Mouse (Mus musculus): ENCODE results near the gene Prss46.

The Prss46 gene

GRCm38 (mm10) chr9:110849162-110849561 lies 4.9 kb downstream of the Prss46 start:
- CTCF ChIA-PET: interaction anchor here in 2 of 4 experiments (0.7 to 1.0 kb wide), 3 partner anchors 68 to 148 kb away, joined by 3 to 7 read pairs (median 3); no protein-coding TSS in a partner anchor
- POLR2A ChIA-PET: interaction anchor here in 2 of 4 experiments (0.5 to 0.6 kb wide), 2 partner anchors 15 to 147 kb away, joined by 3 read pairs; no protein-coding TSS in a partner anchor

- POLR2A ChIA-PET: interaction anchor here in 2 of 4 experiments (0.8 to 2.2 kb wide), 5 partner anchors 9 to 190 kb away, joined by 3 to 5 read pairs (median 3); partner anchors contain the start of genes Als2cl (in 1 of the 2) and Tmie (in 1 of the 2)
- CTCF ChIA-PET: interaction anchor here in 2 of 4 experiments (0.6 to 1.4 kb wide), 3 partner anchors 15 to 442 kb away, joined by 3 to 5 read pairs (median 3); no protein-coding TSS in a partner anchor
Measured at GRCm38 (mm10) chr9:110855903-110856302, 11.6 kb downstream of the Prss46 start.

DNA sequence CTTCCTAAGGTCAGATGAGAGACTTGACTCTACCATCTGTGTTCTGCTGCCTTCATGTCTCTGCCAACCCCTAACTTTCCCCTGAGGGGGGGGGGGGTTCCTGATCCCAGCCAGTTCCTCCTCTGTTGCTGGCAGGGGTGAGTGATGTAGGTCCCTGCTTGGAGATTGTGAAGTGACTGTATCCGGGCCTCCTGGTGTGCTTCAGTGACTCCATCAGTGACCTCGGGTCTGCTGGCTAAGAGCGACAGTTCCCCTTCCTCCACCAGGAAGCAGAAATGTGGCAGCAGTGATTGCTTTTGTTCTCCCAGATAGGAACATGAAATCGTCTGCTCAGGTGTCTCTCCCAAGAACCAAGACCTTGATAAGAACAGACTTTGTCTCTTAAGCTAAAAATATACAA lies 12.6 kb downstream of the Prss46 start:
- POLR2A ChIA-PET: interaction anchor here in 2 of 4 experiments (0.6 to 2.2 kb wide), 5 partner anchors 8 to 191 kb away, joined by 3 to 5 read pairs (median 5); no protein-coding TSS in a partner anchor
- CTCF ChIA-PET: interaction anchor here in 3 of 4 experiments (0.6 to 2.7 kb wide), 8 partner anchors 12 to 957 kb away, joined by 3 to 9 read pairs (median 5); partner anchors contain the start of genes Als2cl (in 1 of the 3) and Tmie (in 1 of the 3)

DNA sequence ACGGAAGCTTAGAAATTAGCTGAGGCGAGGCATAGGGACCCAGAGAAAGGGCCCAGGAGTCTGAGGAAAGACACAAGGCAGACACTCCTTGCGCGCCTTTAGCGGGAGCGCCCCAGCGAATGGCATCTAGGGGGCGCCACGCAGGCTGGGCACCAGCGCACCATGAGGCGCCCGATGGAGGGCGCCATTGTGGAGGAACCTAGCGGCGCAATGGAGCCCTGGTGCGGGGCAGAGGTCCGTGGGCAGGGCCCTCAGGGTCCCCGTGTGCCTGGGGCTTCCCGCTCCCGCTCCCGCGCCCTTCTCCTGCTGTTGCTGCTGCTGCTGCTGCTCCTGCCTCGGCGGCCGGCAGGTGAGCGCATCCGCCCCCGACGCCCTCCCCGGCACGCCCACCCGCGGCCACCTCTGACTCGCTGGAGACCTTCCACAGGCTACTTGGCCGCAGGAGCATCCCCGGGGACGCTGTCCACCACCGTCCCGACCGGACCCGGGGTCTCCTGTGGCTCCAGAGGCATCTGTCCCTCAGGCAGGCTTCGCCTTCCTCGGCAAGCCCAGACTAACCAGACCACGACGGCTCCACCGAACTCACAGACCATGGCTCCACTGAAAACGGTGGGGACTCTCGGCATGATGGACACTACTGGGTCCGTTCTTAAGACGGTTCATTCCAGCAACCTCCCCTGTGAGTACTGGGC lies 13.6 kb downstream of the Prss46 start, which contains the start of gene Prss50:
Gene Prss50 (plus strand): TSS at position 187 of the 692 bp plus-strand sequence.
- POLR2A ChIA-PET: no interaction called here
- CTCF ChIA-PET: interaction anchor here in 3 of 4 experiments (0.6 to 2.7 kb wide), 5 partner anchors 11 to 22 kb away, joined by 3 to 9 read pairs (median 5); partner anchors contain the start of genes Als2cl (in 1 of the 3) and Tmie (in 1 of the 3)

GRCm38 (mm10) chr9:110858523-110858922 lies 14.2 kb downstream of the Prss46 start:
- POLR2A ChIA-PET: interaction anchor here in 2 of 4 experiments (1.4 kb wide), 2 partner anchors 11 to 15 kb away, joined by 3 to 4 read pairs; no protein-coding TSS in a partner anchor
- CTCF ChIA-PET: interaction anchor here in 2 of 4 experiments (0.6 to 2.7 kb wide), 5 partner anchors 11 to 139 kb away, joined by 3 to 9 read pairs (median 3); no protein-coding TSS in a partner anchor

- POLR2A ChIA-PET: interaction anchor here (0.5 to 1.4 kb wide), 4 partner anchors 10 to 505 kb away, joined by 3 to 7 read pairs (median 4); no protein-coding TSS in a partner anchor
- CTCF ChIA-PET: interaction anchor here in 3 of 4 experiments (0.6 to 2.7 kb wide), 7 partner anchors 10 to 144 kb away, joined by 3 to 9 read pairs (median 3); no protein-coding TSS in a partner anchor
Measured at GRCm38 (mm10) chr9:110858967-110859596, 14.8 kb downstream of the Prss46 start.

GRCm38 (mm10) chr9:110871030-110871429 lies 26.7 kb downstream of the Prss46 start:
- ChIA-PET POLR2A (interaction anchor here in 3 of 4 experiments (0.6 to 1.5 kb wide), 8 partner anchors 9 to 246 kb away, joined by 3 to 7 read pairs (median 3); partner anchors contain the start of genes Tmie (in 3 of the 3) and Als2cl (in 2 of the 3)), CTCF (interaction anchor here (0.5 to 1.7 kb wide), 66 partner anchors 8 to 470 kb away, joined by 3 to 25 read pairs (median 4); partner anchors contain the start of genes Als2cl (in 4 of the 4), Tmie (in 3 of the 4), Epm2aip1 (in 1 of the 4) and Mlh1 (in 1 of the 4))

GRCm38 (mm10) chr9:110873681-110874659 lies 29.7 kb downstream of the Prss46 start:
- ChIA-PET CTCF (interaction anchor here (0.5 to 2.2 kb wide), 16 partner anchors 8 to 239 kb away, joined by 3 to 8 read pairs (median 3); partner anchors contain the start of gene Prss50 (in 1 of the 4)), POLR2A (interaction anchor here (0.7 to 1.6 kb wide), 10 partner anchors 10 to 549 kb away, joined by 3 to 6 read pairs (median 4); partner anchors contain the start of genes Lrrc2 (in 1 of the 4), Ptpn23 (in 1 of the 4) and Tdgf1 (in 1 of the 4))

DNA sequence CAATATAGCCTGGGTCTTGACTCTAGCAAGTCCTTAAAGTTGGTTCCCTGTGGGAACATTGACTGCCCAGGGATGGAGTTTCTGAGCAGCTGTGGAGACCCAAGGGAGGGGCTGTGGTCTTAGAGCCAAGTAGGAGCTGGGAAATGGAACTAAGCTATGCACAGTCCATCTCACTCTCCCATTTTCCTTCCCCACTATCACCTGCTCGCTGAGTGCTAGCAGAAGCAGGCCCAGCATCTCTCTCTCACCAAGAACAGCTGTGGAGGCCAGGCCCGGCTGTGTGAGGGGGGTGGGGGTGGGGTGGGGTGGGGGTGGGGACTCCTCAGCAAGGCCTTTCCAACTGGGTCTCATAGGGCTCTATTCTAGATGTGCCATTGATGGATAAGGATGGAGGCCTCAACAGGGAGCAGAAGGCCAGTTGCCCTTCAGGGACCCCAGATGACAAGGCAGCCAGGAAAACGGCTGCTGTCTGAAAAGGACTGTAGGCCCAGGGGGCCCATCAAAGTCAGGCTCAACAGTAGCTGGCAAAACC lies 30.4 kb downstream of the Prss46 start:
- POLR2A ChIA-PET: interaction anchor here in 2 of 4 experiments (1.0 to 1.6 kb wide), 3 partner anchors 9 to 20 kb away, joined by 3 to 6 read pairs (median 4); no protein-coding TSS in a partner anchor
- CTCF ChIA-PET: interaction anchor here (0.8 to 2.2 kb wide), 7 partner anchors 9 to 219 kb away, joined by 3 to 8 read pairs (median 3); partner anchors contain the start of gene Prss50 (in 1 of the 4)

DNA sequence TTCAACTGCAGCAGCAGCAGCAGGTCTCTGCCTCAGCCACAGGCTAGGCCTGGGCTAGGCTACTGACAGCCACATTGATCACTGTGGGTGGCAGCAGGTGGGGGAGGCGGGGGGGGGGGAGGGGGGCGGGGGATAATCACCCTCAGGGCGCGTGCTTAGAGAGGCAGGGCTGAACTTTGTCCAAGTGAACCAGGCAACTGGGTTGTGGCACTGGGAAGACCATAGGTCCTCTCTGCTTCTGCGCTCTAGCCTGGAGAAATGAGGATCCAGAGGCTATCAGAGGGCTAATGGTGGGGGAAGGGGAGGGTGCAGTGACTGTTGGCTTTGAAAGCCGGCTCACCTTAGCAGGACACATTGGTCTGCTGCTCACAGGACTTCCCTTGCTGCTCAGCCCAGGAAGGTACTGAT lies 31.0 kb downstream of the Prss46 start:
- ChIA-PET POLR2A (no interaction called here), CTCF (interaction anchor here in 2 of 4 experiments (1.0 to 1.6 kb wide), 2 partner anchors 18 to 79 kb away, joined by 3 read pairs; partner anchors contain the start of gene Prss50 (in 1 of the 2))

- CTCF ChIA-PET: interaction anchor here in 2 of 4 experiments (1.1 to 1.3 kb wide), 3 partner anchors 13 to 96 kb away, joined by 3 read pairs; no protein-coding TSS in a partner anchor
- POLR2A ChIA-PET: no interaction called here
Measured at GRCm38 (mm10) chr9:110877353-110877752, 33.0 kb downstream of the Prss46 start.

DNA sequence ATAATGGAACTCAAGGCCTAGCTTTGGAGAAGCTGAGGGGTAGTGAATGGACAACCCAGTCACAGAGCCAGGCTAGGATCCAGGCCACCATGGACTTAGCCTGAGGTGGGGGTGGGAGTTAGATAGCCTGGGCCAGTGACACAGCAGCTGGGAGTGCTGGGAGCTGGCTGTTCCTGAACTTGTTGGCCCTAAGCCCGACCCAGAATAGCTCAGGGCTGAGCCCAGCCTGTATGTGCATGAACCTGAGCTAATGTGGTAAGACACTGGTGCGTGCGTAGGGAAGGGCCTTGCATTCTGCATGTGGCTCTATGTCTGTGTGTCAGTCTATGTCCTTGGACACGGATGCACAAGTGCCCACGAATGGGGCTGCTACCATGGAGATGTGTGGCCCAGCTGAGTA lies 33.6 kb downstream of the Prss46 start:
- ChIA-PET POLR2A (no interaction called here), CTCF (interaction anchor here in 2 of 4 experiments (0.6 to 1.3 kb wide), 4 partner anchors 12 to 436 kb away, joined by 3 to 4 read pairs (median 3); no protein-coding TSS in a partner anchor)

- POLR2A ChIA-PET: interaction anchor here (0.6 to 2.9 kb wide), 37 partner anchors 8 to 582 kb away, joined by 3 to 24 read pairs (median 4); partner anchors contain the start of genes Lrrc2 (in 1 of the 4), Nbeal2 (in 1 of the 4), Nradd (in 1 of the 4) and Ptpn23 (in 1 of the 4)
- CTCF ChIA-PET: interaction anchor here (0.6 to 2.9 kb wide), 25 partner anchors 8 to 1023 kb away, joined by 3 to 23 read pairs (median 6); partner anchors contain the start of gene Fam240a (in 1 of the 4)
Measured at GRCm38 (mm10) chr9:110879191-110879920, 35.0 kb downstream of the Prss46 start, which contains the start of gene Als2cl. Gene Als2cl (plus strand): TSS chr9:110879870.

DNA sequence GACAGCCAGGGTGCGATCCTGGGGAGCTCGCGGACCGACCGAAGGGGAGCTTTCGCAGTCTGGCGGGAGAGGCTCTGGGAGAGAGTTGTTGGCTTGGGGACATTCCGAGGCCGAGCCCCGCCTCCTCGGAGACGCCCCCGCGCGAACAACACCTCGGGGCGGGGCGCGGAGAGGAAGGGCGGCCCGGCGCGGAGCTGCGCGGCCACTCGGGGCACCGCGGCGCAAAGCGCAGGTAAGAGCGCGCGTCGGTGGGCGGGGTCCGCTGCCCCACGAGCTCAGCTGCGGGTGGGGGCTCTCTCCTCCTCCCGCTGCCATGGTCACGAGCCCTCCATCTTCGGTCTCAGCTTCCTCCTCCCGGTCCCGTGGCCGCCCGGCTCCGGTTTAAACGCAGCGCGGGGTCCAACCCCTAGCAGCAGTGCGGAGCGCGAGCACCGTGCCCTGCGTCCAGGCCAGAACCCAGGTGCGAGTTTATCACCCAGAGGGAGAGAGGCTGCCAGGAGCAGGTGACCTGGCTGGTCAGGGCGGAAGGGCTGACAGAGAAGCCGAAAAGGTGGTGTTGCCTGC lies 35.8 kb downstream of the Prss46 start, which contains the start of gene Tmie:
Gene Tmie (minus strand): TSS at position 116 of the 564 bp plus-strand sequence.
- POLR2A ChIA-PET: interaction anchor here (0.6 to 2.9 kb wide), 40 partner anchors 8 to 583 kb away, joined by 3 to 24 read pairs (median 4); partner anchors contain the start of genes Lrrc2 (in 1 of the 4), Nbeal2 (in 1 of the 4), Nradd (in 1 of the 4) and Ptpn23 (in 1 of the 4)
- CTCF ChIA-PET: interaction anchor here (0.6 to 2.9 kb wide), 24 partner anchors 9 to 1024 kb away, joined by 3 to 23 read pairs (median 6); partner anchors contain the start of gene Fam240a (in 1 of the 4)

DNA sequence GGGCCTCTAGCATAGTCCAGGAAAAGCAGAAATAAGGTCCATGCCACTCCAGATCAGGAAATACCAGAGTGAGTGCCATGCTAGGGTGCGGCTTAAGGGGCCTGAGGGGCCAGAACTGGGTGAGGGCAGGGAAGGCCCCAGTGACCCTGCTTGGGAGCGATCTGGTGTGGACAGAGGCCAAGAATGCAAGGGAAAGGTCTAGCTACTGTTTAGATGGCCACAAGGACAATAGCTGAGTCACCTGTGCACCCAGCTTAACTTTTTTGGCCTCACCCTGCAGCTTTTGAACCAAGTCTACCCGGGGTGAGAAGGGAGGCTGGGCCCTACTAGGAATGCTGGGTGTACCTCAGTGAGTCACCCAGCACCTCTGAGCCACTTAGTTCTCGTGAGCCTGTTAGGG lies 36.5 kb downstream of the Prss46 start:
- CTCF ChIA-PET: interaction anchor here in 3 of 4 experiments (0.5 to 2.9 kb wide), 15 partner anchors 9 to 409 kb away, joined by 3 to 23 read pairs (median 7); no protein-coding TSS in a partner anchor
- POLR2A ChIA-PET: interaction anchor here in 3 of 4 experiments (0.5 to 2.9 kb wide), 18 partner anchors 8 to 226 kb away, joined by 3 to 24 read pairs (median 4); partner anchors contain the start of genes Lrrc2 (in 1 of the 3), Nbeal2 (in 1 of the 3) and Tdgf1 (in 1 of the 3)

Data from embryonic stem cell, embryonic (primary cell).